Mouse (Mus musculus): ENCODE measurements around the gene Shkbp1.

Shkbp1 gene

DNA sequence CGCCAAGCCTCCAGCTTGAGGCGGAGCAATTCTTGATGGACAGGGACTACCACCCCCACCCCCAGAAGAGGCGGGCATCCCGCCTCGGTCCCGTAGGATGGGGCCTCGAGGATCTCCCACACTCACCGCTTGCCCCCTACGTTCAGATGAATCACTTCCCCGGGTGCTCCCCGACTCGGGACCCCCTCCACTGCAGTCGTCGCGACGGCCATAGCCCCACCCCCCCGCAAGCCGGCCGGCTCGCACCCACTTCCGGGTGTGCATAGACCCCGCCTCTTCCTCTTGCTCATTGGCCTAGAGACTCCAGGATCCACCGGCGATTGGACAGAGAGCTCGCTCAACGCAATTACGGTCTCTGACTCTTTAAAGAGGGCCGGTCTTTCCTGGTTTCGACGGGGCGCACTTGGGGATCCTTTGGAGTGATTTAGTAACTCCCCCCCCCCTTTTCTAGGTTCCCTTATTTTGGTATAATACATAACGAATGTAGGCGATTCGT lies at the start of gene Shkbp1:
TSS of gene Shkbp1 (minus strand) at position 275 of the 496 bp plus-strand sequence.
- peak; percentile 71 to 79 for DNase-seq (ENCODE audit: low spot score in 2 of 2)

DNA sequence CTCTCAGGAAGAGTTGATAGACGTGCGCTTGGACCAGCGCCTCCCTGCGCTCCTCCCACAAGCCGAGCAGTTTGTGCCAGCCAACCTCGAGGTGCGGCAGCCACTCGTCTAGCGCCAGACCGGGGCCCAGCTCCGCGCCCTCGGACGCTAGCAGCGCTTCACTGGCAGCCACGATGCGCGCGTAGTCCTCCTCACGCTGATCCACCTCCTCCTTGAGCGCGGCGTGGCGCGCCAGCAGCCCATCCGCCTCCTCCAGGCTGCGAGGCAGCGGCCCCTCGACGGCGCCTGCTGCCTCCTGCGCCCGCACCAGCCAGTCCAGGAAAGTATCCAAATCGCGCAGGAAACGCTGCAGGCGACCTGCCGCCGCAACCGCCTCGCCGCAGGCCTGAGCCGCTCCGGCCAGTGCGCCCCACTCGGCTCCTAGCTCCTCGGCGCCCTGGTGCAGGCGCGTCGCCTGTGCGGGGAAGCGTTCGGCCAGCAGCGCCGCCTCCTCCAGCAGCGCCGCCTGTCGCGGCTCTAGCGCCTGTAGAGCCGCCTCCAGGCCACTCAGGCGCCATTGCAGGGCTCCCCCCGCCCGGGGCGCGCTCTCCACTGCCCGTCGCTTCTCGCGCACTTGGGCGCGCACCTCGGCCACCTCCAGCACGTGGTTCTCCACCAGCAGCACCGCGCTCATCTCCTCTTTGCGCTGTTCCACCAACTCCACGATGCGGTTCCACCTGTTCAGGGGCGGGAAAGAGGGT lies 48.6 kb upstream of the Shkbp1 start:
- no peak for DNase-seq (ENCODE audit: low spot score in 2 of 2)

DNA sequence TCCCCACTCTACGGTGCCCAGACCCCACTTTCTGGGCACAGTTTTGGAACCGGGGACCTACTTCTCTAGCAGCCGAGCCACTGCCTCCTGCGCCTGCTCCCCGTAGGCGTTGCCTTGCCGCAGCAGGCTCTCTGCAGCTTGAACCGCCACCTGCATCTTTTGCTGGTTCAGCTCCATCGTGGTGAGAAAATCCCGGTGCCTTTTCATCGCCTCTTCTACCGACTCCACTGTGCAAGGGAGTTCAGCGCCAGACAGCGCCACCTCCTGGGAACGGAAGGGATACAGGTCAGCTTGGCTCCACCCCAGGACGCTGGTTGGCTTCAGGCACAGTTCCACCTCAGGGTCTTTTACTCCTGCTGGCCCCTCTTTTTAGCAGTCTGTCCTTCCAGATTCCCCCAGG lies 46.9 kb upstream of the Shkbp1 start:
- DNase-seq (ENCODE audit: low spot score in 2 of 2): peak in 1 of 2 experiments; percentile 45

DNA sequence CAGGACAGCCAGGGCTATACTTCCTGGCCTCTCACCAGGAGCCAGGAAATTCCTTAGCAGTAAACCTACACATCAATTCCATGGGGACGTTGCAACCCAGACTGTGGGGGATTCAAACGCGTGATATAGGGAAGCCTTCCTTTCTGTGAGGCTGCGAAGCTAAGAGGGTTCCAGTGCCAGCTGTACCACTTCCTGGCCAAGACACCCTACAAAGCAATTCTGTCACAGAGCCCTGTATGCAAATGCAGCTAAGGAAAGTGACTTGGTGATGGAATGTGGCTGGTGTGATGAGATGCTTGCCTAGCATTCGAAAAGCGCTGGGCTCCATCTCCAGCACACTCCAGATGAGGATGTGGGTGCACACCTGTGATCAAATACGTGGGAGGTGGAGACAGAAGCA lies 44.7 kb upstream of the Shkbp1 start:
- DNase-seq (ENCODE audit: low spot score in 2 of 2): no peak

DNA sequence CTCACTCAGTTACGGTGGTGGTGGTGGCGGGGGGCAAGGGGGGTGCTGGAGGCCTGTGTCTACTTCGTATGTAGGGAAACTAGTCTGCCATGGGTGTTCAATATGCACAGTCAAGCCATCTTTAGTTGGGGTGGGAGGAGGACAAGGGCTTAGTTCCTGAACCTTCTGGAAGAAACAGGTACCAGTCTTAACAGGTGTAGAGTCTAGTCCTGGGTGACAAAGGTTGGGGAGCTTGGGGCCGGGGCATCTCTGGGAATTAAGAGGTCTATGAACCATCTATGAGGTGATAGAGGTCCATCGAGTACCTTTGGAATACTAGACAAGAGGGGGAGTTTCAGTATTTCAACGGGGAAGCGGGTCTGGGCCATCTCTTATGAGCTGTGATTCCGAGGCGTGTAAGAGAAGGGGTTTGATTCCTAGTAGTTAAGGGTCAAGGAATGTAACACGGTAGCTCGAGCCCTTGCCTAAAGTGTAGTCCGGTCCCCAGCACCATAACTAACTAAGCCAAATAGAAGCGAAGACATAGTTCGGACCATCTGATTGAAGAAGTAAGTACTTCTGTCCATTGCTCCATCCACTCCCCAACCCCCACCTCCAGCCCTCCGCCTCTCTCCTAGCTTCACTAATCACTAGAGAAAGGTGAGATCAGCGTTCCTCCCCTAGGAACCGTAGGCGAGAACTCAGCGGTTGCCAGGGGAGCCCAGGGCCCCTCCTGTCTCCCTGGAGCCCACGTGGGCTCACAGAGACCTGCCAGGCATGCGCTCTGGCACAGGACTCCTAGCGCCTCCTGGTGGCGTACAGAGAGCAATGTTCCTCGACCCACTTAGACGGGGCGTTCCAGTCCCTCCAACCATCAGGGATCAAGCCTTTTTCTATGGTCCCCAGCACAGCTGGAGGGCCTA lies 41.5 kb upstream of the Shkbp1 start:
- DNase-seq (ENCODE audit: low spot score in 2 of 2): peak in 1 of 2 experiments; percentile 19

DNA sequence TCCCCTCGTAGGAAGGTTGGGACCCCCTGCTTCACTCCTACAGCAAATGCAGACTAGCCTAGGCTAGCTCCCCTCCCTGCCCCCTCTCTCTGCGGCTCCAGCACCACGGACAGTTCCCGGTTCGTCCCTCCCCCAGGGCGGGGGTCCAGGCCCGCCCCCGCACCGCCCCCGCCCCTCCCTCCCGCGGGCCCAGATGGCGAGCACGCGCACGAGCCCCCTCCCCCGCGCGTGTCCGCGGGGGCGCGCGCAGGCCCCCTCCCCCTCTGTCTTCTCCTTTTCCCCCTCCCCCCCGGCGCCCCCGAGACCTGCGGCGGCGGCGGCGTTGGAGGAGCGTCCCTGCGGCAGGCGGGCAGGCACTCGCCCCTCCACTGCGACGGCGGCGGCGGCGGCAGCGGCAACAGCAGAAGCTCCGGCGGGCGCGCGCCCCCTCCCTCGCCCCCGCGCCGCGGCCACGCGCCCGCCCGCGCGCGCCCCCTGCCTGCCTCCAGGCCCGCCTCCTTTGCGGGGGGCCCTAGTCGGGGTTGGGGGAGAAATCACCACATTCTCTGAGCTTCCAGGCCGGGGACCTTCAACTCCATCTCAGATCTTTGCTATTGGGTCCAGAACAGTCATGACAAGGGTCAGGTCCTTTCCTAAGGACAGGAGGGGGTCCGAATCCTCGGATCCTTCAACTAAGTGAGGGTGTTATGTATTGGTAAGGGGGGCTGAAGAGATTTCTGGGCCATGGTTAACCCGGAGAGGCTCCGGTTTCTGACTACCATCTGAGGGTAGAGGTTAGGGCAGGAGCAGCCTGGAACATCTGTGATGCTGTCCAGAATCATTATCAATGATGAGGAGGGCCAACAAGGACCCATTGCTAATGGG lies 40.6 kb upstream of the Shkbp1 start:
- no peak for DNase-seq (ENCODE audit: low spot score in 2 of 2)

DNA sequence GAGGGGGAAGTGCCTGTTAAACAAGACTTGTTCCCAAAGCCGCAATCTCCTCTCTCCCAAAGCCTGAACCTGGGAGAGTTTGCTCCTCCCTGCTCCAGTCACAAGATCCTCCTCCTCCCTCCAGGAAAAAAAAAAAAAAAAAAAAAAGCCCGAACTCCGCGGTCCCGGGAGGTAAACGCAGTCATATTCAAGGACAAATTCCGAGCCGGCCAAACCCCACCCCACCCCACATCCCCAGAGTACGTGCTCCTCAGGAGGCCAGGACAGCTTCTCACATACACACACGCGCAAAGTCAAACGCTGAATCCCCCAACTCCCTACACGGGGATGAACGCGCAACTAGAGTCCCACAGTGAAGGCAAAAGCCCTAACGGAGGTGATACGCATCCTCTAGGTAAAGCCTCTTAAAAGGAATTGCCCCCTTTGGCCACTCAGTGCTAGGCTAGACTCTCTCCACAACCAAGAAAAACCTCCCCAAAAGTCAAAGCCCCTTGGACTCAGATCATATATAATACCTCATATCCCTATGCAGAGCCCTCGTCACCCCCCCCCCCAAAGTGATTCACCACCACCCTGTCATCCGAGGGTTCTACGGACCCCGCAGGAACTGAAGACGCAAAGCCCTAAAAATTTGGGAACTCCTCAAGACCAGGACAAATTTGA lies 39.8 kb upstream of the Shkbp1 start:
- DNase-seq (ENCODE audit: low spot score in 2 of 2): no peak

GRCm38 (mm10) chr7:27391416-27391815 lies 35.6 kb upstream of the Shkbp1 start:
- no peak for DNase-seq (ENCODE audit: low spot score in 2 of 2)

DNA sequence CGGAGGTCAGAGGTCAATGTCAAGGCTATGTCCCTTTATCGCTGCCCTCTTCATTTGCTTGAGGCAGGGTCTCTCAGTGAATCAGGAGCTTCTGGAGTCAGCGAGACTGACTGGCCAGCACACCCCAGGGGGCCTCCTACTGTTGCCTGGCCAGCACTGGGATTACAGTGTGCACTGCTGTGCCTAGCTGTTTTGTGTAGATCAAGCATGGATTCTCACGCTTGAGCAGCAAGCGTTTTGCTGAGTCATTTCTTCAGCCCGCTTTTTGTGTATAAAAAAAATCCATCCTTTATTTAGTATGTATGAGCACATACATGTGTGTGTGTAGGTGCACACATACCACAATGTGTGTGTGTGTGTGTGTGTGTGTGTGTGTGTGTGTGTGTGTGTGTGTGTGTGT lies 33.4 kb upstream of the Shkbp1 start:
- no peak for DNase-seq (ENCODE audit: low spot score in 2 of 2)

GRCm38 (mm10) chr7:27384731-27385130 lies 28.9 kb upstream of the Shkbp1 start:
- DNase-seq (ENCODE audit: low spot score in 2 of 2): peak; percentile 41 to 62

DNA sequence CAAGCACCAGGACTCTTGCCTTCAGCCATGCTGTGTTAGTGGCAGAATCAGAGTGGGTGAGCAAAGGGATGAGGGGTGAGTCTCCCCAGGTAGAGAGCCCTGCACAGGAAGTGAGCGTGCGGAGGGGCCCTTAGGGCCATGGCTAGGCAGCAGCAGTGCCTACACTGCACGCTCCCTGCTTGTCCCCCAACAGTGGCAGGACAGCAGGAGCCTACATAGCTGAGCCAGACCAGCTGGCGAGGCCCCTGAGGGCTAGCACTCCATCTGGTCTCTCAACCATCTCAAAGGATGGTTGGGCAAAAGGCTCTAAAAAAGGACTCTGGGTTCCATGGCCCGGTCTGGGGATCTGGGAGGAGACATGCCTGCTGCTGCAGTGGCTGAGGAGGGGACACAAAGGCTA lies 28.3 kb upstream of the Shkbp1 start:
- DNase-seq (ENCODE audit: low spot score in 2 of 2): no peak

GRCm38 (mm10) chr7:27383233-27383632 lies 27.4 kb upstream of the Shkbp1 start:
- DNase-seq (ENCODE audit: low spot score in 2 of 2): no peak

- DNase-seq (ENCODE audit: low spot score in 2 of 2): no peak
These were observed 25.7 kb upstream of the Shkbp1 start for GRCm38 (mm10) chr7:27381560-27381959.

DNA sequence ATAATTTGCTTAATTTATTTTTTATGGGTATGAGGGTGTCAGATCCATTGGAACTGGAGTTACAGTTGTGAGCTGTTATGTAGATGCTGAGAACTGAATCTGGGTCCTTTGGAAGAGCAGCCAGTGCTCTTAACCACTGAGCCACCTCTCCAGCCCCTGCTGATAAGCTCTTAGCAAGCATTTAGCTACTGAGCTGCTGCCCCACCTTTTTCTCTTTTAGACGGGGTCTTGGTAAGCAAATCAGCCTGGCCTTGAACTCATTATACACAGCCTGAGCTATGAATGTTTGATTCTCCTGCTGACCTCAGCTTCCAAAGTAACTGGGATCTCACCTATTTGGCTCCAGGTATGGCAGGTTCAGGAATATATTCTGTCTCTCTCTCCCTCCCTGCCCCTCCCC lies 25.2 kb upstream of the Shkbp1 start:
- no peak for DNase-seq (ENCODE audit: low spot score in 2 of 2)

DNA sequence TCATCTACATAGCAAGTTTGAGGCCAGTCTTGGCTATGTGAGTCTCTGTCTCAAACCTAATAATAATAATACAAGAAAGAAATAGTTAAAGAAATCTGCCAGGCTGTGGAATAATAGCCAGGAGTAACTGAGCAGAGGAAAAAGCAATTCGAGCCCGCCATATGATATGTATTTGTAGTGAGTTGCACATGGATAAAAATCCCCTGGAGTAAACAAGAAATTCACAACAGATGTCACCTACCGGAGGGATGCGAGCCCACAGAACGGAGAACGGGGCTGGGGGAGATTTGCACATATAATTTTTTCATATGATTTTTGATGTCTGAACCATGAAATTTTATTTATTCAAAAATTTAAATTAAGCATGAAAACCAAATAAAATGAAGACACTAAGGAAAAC lies 24.0 kb upstream of the Shkbp1 start:
- no peak for DNase-seq (ENCODE audit: low spot score in 2 of 2)

DNA sequence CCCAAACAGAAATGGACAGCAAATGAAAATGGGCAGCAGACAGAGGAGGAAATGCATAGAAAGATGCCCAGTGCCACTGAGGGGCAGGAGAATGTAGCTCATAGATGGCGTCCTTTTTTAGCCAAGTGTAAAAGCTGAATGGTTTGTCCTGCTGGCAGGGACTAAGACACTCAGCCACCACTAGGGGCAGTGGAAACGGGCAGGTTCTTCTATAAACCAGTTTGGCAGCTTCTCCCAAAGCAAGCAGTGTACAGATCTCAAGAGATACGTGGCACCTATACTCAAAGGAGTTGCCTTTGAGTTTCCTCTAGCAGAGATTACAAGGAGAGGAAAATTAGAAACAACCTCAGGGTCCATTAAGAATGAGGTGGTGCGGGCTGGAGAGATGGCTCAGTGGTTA lies 22.6 kb upstream of the Shkbp1 start:
- no peak for DNase-seq (ENCODE audit: low spot score in 2 of 2)

DNA sequence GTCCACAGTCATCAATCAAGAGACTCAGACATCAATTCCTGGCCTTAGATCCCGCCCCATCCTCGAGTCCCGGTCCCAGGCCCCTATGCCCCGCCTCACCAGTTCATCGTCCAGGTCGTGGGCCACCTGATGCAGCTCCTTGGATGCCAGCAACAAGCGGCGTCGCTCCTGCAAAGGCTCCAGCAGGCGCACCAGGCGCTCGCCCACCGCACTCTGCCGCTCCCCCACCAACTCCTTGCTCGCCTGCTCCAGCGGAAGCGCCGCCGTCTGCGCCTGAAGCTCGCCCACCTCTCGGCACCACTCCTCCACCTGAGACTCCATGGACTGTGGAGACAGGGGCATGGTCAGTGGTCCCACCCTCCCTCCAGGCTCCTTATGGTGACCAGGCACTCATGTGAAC lies 19.5 kb upstream of the Shkbp1 start:
- no peak for DNase-seq (ENCODE audit: low spot score in 2 of 2)

DNA sequence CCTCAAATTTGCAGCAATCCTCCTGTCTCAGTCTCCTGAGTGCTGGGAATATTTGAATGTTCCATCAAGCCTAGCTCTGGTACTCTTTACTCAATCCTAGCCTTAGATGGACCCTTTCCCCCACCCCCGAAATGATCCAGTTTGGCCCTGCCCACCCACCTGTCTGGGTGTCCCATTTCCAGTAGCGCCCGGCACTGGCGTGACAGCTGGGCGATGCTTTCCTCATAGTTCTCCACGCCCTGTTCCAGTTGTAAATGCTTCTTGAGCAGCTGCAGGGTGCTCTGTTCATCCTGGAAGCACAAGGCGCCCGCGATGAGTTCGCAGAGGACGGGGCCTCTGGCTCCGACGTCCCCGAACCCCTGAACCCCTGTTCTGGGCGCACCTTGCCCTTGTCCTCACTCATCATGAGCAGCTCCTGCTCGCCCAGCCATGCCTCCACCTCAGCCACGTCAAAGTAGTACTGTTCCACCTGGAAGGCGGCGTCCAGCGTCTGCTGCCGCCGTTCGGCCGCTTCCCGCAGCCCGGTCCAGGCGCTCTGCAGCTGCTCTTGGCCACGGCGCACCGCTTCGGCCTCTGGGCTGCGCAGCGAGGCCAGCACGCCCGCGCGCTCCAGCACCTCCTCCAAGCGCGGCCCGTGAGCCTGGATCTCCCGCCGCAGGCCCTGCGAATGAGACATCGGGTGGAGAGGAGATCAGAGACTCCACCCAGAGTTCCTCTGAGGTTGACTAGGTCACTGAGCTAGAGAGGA lies 16.1 kb upstream of the Shkbp1 start:
- DNase-seq (ENCODE audit: low spot score in 2 of 2): no peak

- no peak for DNase-seq (ENCODE audit: low spot score in 2 of 2)
These were observed 13.3 kb upstream of the Shkbp1 start for GRCm38 (mm10) chr7:27369111-27369510.

DNA sequence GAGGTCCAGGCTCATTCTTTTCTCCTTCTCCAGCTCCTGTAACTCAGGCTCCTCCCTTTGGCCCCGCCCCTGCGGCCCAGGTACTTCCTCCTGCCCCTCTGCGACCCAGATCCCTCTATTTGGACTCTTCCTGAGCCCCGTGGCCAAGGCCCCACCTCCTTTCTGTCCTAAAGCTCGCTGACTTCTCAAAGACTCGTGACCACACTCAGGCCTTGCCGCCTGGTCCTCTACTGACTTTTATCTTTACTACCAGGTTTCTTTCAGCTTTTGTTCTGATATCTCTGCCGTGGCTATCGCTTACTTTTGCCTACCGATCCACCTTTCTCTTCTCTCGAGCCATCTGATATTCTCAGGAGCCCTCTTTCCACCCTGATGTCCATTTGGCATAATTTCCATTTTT lies 12.2 kb upstream of the Shkbp1 start:
- DNase-seq (ENCODE audit: low spot score in 2 of 2): no peak
